Mouse (Mus musculus) cerebellum, postnatal 14 days (tissue): Measurements from ENCODE around the gene Vmn1r2.
"Not testable (repeated sequence)": the region's sequence is repeated elsewhere in the genome, so short reads cannot be mapped to it uniquely, and the experiment has no call there.

Source experiments
- DNase-seq, 2 experiments: peaks; one replicate each; pipeline ENCODE4 v3.0.0; 2021; ENCODE audit warnings: mixed read lengths in 2 of 2

Vmn1r2 gene

DNA sequence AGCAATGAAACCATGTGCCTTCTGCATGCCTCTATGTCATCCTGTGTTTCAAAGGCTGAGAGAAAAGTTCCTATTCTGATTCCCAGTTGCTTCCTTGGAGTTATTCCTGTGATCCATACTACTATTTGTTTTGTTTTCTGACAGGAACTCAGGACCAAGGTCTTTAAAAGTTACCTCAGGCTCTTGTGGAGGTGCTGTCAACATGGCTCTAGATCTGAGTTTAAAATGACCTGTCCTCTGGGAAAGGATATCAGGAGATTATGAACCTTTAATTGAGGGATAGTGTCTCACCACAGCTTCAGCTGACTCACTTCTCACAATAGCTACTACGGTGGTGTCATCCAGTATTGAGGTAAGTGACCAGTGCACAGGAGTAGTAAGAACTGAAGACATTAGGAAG, at the start of gene Vmn1r2:
Vmn1r2 (plus strand) TSS at position 301 of the 400 bp plus-strand sequence.
- DNase-seq, result not testable (repeated sequence)

DNA sequence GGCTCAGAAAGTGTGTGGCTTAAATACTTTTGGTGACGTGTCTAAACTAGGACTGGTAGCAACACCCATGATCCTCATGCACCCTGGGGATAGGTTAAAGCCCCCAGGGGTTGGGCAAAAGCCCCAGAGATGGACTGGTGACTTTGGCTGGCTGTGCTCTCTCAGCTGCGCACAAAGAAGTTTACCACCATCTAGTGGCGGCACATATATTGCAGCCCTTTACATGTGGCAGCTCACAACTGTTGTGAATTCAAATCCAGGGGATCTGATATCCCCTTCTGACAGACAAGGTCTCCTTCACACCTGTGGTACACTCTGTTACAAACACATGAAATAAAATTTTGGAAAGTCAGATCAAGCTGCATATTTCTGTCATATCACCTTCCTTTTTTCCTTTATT, 19.2 kb upstream of the Vmn1r2 start:
- not testable (repeated sequence) for DNase-seq

DNA sequence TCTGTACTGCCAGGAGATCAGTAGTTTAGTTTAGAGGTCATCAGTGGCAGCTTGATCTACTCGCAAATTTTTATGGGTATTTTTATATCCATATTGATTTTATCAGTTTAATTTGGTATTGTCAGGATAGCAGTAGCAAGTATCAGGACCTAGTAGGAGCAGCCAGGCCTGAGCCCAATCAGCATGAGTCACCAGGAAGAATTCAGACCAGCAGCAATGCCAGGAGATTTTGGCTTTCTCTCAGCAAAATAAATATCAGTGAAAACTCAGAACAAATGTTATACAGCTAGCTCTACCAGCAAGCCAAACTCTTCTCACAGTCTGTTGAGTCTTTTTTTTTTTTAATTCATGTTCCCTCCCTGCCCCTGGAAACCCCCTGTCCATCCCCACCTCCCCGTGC, 13.8 kb upstream of the Vmn1r2 start:
- DNase-seq, result not testable (repeated sequence)

DNA sequence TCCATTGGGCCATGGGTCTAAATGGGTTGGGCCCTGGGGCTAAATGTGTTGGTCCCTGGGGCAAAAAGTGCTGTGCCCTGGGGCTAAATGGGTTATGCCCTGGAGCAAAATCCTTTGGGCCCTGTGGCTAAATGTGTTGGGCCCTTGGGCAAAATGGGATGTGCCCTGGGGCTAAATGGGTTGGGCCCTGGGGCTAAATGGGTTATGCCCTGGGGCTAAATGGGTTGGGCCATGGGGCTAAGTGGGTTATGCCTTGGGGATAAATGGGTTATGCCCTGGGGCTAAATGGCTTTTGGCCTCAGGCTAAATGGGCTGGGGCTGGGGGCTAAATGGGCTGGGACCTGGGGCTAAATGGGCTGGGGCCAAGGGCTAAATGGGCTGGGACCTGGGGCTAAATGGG, 2.7 kb upstream of the Vmn1r2 start:
- not testable (repeated sequence) for DNase-seq

DNA sequence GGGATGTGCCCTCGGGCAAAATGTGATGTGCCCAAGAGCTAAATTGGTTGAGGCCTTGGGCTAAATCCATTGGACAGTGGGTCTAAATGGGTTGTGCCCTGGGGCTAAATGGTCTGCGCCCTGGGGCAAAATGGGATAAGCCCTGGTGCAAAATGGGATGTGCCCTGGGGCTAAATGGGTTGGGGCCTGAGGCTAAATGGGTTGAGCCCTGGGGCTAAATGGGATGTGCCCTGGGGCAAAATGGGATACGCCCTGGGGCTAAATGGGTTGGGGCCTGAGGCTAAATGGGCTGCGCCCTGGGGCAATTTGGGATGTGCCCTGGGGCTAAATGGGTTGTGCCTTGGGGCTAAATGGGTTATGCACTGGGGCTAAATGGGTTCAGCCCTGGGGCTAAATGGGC, 2.1 kb upstream of the Vmn1r2 start:
- peak in 1 of 2 experiments; percentile 23 for DNase-seq

DNA sequence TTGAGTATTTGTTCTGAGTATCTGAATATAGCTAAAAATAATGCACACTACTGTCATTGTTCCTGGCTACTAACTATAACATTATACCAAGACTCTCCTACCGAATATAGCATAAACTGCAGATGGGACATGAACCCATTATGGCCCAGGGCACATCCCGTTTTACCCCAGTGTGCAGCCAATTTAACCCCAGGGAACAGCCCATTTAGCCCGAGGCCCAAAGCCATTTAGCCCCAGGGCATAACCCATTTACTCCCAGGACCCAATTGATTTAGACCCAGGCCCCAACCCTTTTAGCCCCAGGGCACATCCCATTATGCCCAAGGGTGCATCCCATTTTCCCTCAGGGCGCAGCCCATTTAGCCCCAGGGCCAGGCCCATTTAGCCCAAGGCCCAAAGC, 7.5 kb downstream of the Vmn1r2 start:
- not testable (repeated sequence) for DNase-seq

DNA sequence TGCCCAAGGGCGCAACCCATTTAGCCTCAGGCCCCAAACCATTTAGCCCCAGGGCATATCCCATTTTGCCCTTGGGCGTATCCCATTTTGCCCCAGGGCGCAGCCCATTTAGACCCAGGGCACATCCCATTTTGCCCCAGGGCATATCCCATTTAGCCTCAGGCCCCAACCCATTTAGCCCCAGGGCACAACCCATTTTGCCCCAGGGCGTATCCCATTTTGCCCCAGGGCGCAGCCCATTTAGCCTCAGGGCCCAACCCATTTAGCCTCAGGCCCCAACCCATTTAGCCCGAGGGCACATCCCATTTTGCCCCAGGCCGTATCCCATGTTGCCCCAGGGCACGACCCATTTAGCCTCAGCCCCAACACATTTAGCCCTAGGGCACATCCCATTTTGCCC, 8.6 kb downstream of the Vmn1r2 start:
- DNase-seq, result not testable (repeated sequence)

DNA sequence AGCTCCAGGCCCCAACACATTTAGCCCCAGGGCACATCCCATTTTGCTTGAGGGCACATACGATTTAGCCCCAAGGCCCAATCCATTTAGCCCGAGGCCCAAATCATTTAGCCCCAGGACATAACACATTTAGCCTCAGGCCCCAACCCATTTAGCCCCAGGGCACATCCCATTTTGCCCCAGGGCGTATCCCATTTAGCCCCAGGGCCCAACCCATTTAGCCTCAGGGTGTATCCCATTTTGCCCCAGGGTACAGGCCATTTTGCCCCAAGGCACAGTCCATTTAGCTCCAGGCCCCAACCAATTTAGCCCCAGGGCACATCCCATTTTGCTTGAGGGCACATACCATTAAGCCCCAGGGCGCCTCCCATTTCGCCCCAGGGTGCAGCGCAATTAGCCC, 9.1 kb downstream of the Vmn1r2 start:
- not testable (repeated sequence) for DNase-seq

DNA sequence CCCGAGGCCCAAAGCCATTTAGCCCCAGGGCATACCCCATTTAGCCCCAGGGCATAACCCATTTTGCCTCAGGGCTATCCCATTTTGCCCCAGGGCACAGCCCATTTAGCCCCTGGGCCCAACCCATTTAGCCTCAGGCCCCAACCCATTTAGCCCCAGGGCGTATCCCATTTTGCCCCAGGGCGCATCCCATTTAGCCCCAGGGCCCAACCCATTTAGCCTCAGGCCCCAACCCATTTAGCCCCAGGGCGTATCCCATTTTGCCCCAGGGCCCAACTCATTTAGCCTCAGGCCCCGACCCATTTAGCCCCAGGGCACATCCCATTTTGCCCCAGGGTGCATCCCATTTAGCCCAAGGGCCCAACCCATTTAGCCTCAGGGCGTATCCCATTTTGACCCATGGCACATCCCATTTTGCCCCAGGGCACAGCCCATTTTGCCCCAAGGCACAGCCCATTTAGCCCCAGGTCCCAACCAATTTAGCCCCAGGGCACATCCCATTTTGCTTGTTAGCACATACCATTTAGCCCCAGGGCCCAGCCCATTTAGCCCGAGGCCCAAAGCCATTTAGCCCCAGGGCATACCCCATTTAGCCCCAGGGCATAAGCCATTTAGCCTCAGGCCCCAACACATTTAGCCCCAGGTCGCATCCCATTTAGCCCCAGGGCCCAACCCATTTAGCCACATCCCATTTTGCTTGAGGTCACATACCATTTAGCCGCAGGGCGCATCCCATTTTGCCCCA, 9.8 kb downstream of the Vmn1r2 start:
- peak in 1 of 2 experiments; percentile 19 for DNase-seq

DNA sequence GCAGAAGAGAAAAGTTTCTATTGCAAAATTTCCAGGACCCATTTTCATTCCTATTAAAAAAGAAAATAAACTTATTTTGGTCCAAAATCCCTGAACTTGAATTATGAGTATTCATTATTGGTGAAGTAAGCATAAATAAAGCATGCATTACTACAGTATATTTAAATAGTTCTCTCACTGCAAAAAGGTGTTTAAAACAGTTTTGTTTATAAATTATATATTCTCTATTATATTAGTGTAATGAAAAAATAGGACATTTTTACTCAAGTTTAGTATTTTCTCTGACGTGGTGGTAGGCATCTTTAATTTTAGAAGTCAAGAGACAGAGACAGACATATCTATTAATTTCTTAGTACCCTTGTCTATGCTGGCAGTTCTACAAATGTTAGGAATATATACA, 18.1 kb downstream of the Vmn1r2 start, which contains the start of gene Vmn1r3:
Vmn1r3 (minus strand) TSS at position 101 of the 400 bp plus-strand sequence.
- not testable (repeated sequence) for DNase-seq

DNA sequence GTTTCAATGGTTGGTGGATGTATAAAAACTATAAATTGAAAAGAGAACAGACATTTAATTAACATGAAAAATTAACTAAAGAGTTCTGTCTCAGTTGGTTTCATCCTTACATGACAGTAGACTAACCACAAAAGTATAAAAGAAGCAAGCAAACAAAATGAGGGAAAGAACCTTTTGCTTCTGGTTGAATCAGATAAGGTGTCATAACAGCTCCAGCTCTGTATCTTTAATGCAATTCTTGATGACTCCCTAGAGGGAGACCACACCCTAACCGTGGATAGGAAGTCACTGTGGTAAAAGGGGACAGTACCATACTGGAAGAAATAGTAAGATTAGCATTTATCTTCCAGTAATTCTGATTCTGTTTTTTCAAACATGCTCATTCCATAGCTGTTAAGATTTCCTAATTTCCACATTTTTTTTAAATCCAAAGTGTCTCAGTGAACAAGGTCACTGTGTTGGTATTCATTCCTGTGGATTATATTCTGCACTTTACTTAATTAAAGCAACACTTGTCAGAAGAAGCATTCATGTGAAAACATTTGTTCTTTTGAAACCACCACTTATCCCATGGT, 42.6 kb downstream of the Vmn1r2 start:
- DNase-seq, result not testable (repeated sequence)

DNA sequence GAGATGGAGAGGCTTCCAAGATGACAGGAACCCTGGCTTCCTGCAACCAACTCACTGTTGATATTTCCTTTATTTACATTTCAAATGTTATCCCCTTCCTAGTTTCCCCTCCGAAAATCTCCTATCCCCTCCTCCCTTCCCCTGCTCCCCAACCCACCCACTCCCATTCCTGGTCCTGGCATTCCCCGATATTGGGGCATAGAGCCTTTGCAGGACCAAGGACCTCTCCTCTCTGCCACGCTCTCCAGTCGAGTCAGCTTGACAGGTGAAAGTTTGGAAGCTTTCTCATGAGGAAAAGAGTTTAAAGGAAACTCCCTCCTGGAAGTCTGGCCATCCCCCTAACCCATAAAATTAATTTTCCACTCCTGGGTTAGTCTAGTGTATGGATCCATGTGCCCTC, 46.2 kb downstream of the Vmn1r2 start:
- not testable (repeated sequence) for DNase-seq

DNA sequence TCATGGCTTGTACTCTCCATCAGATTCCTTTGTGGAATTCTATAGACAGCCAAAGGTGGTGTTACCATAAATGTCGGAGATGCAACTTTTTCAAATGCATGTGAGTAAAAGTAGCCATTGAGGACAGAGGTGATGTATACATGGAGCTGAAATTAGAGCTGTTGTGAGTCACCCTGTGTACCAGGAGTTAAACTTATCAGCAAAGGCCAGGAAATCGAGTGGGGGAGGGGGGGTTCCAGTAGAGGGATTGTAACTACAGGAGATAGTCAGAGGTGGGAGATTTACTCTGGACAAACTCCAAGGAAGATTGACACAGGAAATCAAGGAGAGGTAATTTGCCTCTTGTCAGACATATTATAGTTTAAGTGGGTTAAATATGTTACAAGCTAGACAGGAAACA, 49.3 kb downstream of the Vmn1r2 start:
- not testable (repeated sequence) for DNase-seq
